Mouse (Mus musculus): ENCODE results near the gene Slc20a1.

DNA sequence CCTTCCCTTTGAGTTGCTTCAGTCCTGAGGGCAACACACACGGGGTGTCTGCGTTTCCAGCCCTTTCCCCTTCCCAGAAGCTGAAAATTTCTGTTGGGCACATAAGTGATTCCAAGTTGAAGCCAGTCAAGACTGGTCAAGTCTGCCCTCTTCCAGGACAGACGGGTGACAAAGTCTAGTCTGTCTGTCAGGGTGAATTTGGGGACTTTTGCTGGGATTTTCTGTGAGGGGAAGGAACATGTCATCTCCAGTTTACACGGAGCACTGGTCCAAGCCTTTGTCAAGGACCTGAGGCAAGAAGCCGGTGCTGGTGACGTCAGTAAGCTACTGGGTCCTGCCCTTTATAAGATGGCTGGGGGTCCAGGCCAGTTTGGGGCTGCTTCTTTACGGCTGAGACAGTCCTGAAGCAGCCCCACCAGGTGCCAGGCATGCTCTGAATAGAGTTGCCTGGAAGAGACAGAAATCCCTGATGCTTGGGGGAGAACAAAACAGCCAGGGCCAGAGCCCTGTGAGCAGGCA lies 28.5 kb downstream of the Slc20a1 start:
- TF ChIP-seq CTCF (IDR thresholded peaks at IDR 0.05; ENCODE audit: borderline replicate concordance, extremely low read depth, insufficient read depth, insufficient read length) (no peak), POLR2A (IDR thresholded peaks at IDR 0.05; ENCODE audit: borderline replicate concordance, extremely low read depth, insufficient read depth, insufficient read length, poor library complexity, severe bottlenecking) (no peak)

Data from brain, embryonic 14.5 days (tissue).